Mouse (Mus musculus): ENCODE data around the gene Uvrag.

Uvrag gene

GRCm38 (mm10) chr7:99137541-99137940 is 3.4 kb downstream of the Uvrag start:
- DNase-seq, result no peak

- DNase-seq, result no peak
Observed at GRCm38 (mm10) chr7:99136789-99137188, 4.2 kb downstream of the Uvrag start.

- peak; percentile 22 for DNase-seq
Observed at GRCm38 (mm10) chr7:99133811-99134402, 7.0 kb downstream of the Uvrag start.

- DNase-seq, result peak; percentile 42
Observed at GRCm38 (mm10) chr7:99132597-99132996, 8.3 kb downstream of the Uvrag start.

GRCm38 (mm10) chr7:99131819-99132353 is 9.1 kb downstream of the Uvrag start:
- peak; percentile 67 for DNase-seq

GRCm38 (mm10) chr7:99128965-99129364 is 12.0 kb downstream of the Uvrag start:
- DNase-seq, result no peak

GRCm38 (mm10) chr7:99128020-99128950 is 12.7 kb downstream of the Uvrag start:
- DNase-seq, result peak; percentile 44

- peak; percentile 70 for DNase-seq
Observed at GRCm38 (mm10) chr7:99126057-99126456, 14.9 kb downstream of the Uvrag start.

- DNase-seq, result no peak
Observed at GRCm38 (mm10) chr7:99122651-99123050, 18.3 kb downstream of the Uvrag start.

GRCm38 (mm10) chr7:99120865-99121521 is 19.9 kb downstream of the Uvrag start:
- DNase-seq, result no peak

GRCm38 (mm10) chr7:99120082-99120481 is 20.9 kb downstream of the Uvrag start:
- DNase-seq, result no peak

- DNase-seq, result no peak
Observed at GRCm38 (mm10) chr7:99116781-99117180, 24.2 kb downstream of the Uvrag start.

- DNase-seq, result no peak
Observed at GRCm38 (mm10) chr7:99114006-99114726, 26.8 kb downstream of the Uvrag start.

- DNase-seq, result peak; percentile 54
Observed at GRCm38 (mm10) chr7:99107566-99107965, 33.4 kb downstream of the Uvrag start.

- no peak for DNase-seq
Observed at GRCm38 (mm10) chr7:99106714-99107270, 34.1 kb downstream of the Uvrag start.

GRCm38 (mm10) chr7:99101767-99102593 is 39.0 kb downstream of the Uvrag start:
- DNase-seq, result no peak

GRCm38 (mm10) chr7:99101076-99101475 is 39.9 kb downstream of the Uvrag start:
- no peak for DNase-seq

- no peak for DNase-seq
Observed at GRCm38 (mm10) chr7:99100573-99100972, 40.4 kb downstream of the Uvrag start.

- DNase-seq, result no peak
Observed at GRCm38 (mm10) chr7:99100087-99100486, 40.9 kb downstream of the Uvrag start.

GRCm38 (mm10) chr7:99097781-99098180 is 43.2 kb downstream of the Uvrag start:
- DNase-seq, result no peak

- no peak for DNase-seq
Observed at GRCm38 (mm10) chr7:99097128-99097527, 43.8 kb downstream of the Uvrag start.

Data from lung, postnatal 10 days (tissue).